Mouse (Mus musculus) lung, postnatal 14 days (tissue): ENCODE measurements around the gene Map2k1.
"Not testable (repeated sequence)": the region's sequence is repeated elsewhere in the genome, so short reads cannot be mapped to it uniquely, and the experiment has no call there.

Experiments used
- DNase-seq: peaks from one replicate; pipeline ENCODE4 v3.0.0; 2021

Gene Map2k1

DNA sequence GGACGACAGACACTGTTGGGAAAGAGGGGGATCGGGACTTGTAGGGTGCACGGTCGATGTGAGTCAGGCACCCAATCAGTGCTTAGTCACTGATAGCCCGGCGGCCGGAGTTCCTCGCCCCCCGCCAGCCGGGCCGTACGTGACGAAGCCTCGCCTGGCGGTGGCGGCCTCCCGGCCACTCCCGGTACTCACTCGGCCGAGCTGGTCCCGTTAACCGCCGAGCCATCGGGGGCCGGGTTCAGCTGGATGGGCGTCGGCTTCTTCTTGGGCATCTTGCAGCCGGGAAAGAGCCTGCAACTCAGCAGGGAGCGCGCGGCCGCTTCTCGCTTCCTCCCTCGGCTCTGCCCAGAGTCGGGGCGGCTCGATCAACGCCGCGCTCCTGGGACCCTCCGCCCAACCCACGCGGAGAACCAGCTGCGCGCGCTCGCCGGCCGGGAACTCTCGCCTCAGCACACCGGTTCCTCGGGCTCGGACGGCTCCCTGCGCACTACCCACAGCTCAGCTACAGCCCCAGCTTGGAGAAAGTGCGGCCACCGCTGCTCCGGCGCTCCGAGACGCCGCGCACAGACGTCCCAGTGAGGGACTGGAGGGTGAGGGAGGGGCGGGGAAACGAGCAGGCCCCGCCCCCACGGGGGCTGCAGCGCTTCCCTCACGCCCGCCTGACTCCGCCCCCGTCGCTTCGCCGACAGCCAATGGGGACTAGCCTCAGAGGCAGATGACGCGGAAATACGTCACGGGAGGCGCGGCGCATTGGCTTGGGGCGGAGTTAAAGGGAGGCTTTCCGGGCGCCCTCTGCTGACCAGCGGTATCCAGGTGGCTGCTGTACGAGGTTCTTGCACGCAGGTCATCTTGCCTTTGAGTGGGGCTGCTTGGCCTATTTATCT, at the start of gene Map2k1:
Gene Map2k1, minus strand, starts transcription at position 611 of the 884 bp plus-strand sequence.
- DNase-seq = peak; percentile 100

DNA sequence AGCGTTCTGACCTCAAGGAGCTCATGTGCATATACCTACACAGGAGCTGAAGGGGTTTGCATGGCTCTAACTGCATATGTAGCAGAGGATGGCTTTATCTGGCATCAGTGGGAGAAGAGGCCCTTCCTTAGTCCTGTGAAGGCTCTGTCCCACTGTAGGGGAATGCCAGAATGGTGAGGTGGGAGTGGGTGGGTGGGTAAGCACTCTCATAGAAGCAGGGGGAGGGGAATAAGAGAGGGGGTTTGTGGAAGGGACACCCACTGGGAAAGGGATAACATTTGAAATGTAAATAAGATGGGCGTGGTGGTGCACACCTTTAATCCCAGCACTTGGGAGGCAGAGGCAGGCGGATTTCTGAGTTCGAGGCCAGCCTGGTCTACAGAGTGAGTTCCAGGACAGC, 49.7 kb upstream of the Map2k1 start:
- not testable (repeated sequence) for DNase-seq

DNA sequence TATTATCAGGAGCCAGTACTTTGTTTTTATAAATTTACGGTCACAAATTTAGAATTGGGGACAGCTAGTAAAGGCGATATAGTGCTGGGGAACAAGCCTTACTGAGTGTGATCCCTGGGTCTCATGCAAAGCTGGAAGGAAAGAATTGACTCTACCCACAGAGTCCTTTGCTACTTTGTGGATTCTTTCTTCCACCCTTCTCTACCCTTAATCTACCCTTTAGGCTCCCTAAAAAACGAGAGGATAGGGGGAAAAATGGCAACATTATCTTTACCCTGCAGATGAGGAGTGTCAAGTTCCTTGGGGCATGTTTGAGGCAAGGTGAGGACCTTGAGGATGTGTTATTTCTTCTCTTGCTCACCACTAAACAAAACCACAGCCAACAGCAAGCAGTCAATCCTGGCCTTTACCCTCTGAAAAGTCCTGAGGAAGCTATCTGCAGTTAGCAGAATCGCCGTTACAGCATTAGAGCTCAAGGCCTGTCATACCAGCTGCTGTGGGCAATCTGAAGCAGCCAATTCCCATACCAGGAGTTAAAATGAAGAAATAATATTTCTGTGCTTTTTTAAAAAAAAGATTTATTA, 29.1 kb upstream of the Map2k1 start:
- no peak for DNase-seq

DNA sequence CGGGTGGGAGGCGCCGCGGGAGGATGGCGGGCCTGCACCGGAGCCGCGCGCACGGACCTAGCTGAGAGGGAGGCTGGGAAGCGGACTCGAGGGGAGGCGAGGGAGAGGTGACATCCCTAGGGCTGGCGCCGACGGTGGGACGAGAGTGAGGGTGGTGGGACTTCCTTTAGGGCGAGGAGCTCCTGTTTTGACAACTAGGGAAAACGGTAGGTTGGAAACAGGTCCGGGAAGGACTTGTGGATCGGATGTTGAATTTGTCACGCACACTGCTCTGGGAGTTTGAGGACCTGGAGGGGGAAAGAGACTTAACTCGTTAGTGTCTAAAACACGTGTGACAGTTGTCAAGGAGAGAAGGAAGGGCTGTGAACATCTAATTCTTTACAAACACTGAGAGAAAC, 28.3 kb upstream of the Map2k1 start:
- no peak for DNase-seq

DNA sequence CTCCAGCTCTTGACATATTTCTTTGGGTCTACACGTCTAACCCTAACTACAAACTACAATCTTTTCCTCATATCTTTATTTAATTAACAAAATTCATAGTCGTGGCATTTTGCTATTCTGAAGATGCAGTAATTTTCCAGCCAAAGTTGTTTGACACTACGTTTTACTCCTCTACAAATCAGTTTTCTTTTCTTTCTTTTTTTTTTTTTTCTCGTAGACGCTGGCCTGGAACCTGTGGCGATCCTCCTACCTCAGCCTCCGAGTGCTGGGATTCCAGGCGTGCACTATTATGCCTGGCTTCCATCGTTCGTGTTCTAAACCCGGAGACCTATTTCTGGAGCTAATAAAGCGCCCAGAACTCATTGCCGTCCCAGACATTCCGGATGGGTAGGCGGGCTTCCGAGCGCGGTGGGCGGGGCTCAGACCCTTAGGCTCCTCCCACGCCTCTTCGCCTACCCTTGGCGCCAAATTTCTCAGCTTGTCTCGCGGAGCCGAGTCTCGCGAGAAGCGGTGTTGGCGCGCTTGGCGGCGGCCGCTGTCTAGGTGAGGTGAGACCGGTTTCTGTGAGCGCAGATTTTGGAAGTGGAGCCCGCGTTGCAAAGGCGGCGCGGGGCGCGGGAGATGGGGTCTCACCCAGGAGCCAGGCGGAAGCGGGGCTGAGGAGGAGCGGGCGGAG, 27.8 kb upstream of the Map2k1 start, which contains the start of gene Tipin:
Gene Tipin, plus strand, starts transcription at position 477 of the 676 bp plus-strand sequence.
- DNase-seq = peak; percentile 97

DNA sequence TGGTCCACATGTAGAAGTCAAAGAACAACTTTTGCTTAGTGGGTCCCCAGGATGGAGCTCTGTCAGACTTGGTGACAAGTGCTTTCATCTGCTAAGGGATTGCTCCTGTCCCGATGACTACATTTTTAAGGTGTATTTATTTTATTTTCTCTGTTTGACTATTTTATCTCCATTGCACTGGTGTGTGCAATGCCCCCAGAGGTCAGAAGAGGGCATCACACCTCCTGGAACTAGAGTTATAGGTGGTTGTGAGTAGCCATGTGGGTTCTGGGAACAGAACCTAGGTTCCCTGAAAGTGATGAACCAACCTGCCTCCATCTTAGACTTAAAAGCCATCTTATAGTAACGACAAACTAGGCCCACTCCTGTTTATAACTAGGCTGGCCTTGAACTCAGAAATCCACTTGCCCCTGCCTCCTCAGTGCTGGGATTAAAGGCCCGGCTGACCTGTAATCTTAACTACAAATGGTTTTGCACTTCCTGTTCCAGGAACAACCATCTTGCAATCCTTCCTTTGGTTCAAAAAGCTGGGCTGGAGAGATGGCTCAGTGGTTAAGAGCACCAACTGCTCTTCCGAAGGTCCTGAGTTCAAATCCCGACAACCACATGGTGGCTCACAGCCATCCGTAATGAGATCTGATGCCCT, 25.4 kb upstream of the Map2k1 start:
- no peak for DNase-seq

DNA sequence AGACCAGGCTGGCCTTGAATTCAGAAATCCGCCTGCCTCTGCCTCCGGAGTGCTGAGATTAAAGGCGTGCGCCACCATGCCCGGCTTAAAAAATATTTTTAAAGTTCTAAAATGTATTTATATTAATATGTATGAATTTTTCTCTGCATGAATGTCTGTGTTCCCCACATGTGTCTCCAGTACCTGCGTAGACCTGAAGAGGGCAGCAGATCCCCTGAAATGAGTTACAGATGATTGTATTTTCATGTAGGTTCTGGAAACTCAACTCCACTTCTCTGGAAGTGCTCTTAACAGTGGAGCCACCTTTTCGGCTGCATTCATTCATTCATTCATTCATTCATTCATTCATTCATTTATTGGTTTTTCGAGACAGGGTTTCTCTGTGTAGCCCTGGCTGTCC, 24.3 kb upstream of the Map2k1 start:
- DNase-seq = peak; percentile 81

DNA sequence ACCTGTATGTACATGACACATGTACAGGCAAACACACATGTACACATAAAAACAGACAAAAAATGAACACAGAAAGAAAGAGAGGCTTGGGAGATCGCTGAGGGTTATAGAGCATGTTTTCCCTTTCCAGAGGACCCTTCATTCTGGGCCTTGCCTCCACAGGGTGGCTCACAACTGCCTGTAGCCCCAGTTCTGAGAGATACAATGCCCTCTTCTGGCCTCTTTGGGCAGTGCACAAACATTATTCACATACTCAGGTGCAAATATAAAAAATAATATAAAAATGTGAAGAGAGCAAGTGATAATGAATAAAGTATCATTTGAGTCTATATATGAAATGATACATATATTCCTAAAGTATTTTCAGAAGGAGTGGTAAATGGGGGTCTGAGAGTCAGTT, 21.5 kb upstream of the Map2k1 start:
- peak; percentile 7 for DNase-seq

DNA sequence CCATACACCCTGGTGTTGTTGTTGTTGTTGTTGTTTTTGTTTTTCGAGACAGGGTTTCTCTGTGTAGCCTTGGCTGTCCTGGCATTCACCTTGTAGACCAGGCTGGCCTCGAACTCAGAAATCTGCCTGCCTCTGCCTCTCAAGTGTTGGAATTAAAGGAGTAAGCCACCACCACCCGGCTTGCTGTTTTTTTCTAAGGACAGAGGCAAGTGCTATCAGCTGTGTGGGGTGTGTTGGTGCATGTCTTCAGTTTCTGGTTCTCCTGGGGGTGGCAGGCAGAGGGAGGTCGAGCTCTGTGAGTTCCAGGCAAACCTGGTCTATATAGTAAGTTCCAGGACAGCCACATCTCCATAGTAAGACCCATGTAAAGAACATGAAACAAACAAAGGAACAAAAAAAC, 20.9 kb upstream of the Map2k1 start:
- DNase-seq = no peak

DNA sequence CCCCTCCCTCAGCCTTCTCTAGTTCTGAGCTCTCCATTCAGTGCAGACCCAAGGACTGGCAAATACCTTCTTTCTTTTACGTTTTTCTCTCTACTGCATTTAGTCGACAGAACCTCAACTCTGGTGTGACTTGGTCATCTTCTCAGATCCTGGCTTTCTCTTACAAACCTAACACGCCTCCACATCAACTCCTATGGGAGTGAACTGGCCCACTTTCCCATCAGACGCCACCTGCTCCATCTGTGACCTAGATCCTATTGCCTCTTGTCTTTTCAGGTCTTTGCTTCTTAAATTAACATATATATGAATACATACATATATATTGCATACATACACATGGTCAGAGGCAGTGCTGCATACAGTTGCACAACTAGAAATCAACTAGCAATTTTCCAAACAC, 20.3 kb upstream of the Map2k1 start:
- no peak for DNase-seq

DNA sequence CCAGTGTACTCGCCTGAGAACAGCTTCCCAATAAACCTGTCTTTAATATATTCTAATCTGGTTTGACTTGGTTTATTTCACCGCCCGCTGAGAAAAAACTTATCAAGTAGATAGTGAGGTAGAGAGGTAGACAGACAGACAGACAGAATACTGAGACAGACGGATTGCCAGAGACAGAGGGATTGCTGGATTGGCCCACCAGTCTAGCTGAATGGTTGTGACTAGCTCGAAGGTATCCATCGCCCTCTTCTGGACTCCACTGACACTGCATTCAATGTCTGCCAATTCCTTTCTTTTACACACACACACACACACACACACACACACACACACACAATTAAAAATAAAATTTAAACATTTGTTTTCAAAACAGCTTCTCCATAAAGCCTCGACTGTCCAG, 19.2 kb upstream of the Map2k1 start:
- DNase-seq = peak; percentile 61

DNA sequence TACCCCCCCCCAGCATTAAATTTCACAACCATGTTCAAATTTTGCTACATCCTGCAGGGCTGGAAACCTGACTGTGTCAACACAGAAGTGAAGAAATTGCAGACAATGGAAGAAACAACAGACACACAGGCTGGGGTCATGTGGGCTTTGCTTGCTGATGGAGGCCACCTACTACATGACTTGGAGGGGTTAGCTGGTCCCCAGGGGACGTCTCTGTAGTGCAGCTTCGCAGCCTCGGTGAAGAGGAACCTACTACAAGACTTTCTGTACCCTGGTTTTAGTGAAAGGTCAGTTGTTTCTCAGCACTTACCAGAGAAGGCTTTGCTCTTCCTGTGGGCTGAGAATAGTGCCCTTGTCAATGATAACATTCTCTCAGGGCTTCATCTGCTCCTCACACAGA, 17.8 kb upstream of the Map2k1 start:
- DNase-seq = no peak

DNA sequence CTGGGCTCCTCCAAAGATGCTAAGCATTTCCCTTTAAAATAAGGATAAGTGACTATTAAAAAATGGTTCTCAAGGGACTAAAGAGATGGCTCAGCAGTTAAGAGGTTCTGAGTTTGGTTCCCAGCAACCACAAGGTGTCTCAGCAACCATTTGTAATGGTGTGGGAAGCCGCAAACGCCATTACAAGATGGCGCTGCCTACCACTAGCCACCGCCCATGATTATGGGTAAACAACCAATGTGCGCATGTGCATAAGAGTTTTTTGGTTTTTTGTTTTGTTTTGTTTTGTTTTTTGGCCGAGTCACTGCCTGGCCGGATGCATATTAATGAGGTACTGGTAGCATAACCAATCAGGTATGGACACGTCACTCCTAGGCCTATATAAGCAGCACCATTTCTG, 15.4 kb upstream of the Map2k1 start:
- DNase-seq = not testable (repeated sequence)

DNA sequence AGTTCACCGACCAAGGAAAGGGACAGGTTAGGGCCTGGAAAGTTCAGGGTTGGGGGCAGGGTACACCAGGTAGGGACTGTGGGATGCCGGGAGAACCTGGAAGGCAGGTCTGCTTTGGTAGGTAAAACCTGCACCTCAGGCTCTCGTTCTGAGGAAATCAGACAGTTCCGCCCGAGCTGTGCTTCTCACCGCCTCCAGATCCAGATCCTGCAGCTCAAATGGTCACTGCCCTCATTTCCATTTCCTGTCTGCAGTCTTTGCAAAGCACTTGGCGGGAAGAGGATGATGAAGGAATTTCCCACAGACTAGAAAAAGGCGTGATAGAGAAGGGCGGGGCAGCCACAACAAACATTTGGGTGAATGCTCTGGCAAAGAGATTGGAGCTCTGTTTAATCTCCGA, 14.8 kb upstream of the Map2k1 start:
- no peak for DNase-seq

DNA sequence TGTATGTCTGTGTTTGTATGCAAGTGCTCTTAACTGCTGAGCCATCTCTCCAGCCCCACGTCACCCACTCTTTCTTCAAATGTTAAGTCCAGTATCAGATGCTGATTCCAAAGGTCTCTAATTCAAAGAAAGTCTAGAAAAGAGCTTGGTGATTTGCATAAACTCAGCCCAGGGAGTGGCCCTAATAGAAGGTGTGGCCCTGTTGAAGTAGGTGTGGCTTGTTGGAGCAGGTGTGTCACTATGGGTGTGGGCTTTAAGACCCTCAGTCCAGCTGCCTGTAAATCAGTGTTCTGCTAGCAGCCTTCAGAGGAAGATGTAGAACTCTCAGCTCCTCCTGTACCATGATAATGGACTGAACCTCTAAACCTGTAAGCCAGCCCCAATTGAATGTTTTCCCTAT, 13.8 kb upstream of the Map2k1 start:
- DNase-seq = no peak

DNA sequence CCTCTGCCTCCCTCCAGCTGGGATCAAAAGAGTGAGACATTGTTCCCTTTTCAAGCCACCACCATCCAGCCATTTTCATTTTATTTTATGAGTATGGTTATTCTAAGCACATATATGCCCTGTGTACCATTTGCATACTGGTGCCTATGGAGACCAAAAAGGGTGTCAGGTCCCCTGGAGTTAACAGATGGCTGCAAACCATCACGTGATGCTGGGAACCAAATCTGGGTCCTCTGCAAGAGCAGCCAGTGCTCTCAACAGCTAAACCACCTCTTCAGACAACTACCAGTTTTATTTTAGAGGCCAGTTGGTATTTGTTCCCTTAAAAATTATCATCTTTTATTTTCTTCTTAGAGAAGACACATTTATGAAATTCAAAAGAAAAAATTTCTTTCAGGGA, 11.4 kb upstream of the Map2k1 start:
- no peak for DNase-seq

DNA sequence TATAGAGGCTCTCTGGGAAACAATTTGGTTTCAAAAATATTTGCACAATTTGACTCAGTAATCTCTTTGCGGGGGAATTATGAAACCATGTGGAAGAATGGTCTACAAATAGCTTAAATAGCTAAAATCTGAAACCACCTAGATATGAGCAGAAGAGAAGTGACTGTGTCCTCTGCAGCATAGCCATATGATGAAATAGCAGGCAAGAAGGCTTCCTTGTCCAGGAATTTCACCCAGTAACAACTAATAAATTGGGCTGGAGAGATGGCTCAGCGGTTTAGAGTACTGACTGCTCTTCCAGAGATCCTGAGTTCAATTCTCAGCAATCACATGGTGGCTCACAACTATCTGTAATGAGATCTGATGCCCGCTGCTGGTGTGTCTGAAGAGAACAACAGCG, 7.6 kb upstream of the Map2k1 start:
- no peak for DNase-seq

DNA sequence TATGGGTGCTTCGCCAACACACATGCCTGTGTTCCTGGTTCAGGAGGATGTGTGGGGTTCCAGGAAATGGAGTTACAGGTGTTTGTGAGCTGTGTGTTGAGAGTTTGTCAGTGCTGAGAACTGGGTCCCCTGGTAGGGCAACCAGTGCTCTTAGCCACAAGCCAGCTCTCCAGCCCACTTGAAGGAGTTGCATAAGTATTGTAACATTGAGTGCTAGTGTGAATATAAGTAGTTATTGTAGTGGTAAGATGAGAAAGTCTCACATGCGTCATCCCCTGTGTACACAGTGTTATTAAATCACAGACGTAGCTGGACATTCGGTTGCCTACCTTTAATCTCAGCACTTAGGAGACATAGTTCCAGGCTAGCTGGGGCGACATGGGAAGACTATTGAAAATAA, 6.5 kb upstream of the Map2k1 start:
- peak; percentile 19 for DNase-seq

DNA sequence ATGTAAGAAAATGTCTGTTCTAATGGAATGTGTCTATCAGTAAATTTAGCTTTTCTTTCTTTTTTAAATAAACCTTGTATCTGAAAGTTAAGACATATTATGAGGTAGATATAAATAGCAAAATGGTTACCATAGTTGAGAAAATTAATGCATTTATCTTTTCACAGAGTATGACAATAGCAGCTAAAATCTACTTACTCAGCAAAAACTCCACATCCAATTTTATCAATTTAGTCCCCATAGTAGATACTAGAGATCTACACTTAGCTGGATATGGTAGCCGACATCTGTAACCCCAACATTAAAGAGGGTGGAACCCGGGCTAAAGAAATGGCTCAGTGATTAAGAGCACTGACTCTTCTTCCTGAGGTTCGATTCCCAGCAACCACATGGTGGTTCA, 2.8 kb upstream of the Map2k1 start:
- no peak for DNase-seq

DNA sequence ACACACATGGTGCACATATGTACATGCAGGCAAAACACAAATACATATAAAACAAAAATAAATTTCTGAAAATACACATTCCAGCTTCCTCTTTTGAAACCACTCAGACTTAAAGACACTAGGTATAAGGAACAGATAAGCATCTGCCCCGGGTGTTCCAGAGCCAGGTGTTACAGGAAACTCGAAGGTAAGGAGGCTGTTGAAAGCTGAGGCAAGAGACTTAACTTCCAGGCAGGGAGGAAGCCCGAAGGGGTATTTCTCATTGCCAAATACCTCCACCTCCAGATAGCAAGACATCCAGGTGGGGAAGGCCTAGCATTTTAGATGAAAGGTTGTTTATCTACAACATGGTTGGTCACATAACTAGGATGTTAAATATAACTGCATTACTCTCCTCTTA, 2.0 kb upstream of the Map2k1 start:
- no peak for DNase-seq

DNA sequence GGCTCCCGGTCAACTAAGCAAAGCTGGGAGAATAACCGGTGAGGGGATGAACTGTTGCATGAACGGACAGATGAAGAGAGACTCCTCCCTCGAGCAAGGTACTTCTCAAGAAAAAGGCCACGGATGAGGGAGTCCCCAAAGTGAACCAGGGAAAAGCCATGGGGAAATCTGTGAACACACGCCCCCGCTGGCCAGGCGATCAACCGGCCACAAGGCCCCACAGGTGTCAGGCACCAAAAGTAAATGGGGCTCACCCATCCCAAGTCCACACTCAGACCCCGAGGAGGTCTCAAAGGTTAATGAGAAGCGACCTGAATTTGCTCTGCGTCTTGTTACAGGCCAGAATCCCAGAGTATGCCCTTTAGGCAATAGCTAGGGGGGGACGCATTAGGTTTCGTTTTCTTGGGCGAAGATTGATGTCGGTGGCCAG, 825 bp downstream of the Map2k1 start:
- peak; percentile 32 for DNase-seq

DNA sequence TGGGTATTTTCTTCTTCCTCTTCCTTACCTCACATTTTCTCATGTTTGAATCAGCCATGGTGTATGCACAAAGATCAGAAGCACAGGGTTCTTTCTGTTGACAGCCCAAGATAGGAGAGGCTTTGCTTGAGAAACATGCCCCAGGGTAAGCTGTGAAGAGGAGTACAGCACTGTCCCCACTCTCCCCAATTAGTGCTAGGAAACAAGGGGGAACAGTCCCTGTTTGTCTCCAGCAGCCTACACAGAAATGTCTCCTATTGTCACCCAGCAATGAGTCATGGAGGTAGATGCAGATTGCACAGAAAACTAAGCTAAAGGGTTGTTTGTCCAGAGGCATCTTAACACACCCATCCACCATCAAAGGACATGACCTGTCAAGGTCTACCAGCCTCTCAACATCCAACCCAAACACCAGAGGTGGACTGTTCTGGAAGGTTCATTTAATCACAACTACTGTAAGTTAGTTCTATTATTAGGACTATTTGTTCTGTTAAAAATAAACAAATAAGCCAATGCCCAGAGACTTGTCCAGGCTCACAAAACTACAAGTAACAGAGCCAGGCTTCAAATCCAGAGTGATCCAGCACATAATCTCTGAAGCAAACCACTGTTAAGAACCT, 3.2 kb downstream of the Map2k1 start:
- no peak for DNase-seq

DNA sequence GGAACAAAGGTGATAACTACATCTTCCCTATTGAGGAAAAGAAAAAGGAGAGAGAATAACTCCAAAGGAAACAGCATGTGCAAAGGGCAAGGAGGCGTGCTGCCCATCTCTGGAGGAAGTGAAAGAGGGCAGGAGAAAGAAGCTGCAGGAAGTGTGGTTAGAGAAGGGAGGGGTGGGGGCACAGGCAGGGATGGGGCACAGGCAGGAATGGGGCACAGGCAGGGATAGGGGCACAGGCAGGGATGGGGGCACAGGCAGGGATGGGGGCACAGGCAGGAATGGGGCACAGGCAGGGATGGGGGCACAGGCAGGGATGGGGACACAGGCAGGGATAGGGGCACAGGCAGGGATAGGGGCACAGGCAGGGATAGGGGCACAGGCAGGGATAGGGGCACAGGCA, 4.1 kb downstream of the Map2k1 start:
- no peak for DNase-seq
